In genomic region chr12:116182376-116182775, GRCm38 (mm10) we compare ENCODE assay signal across 27 mouse cellular contexts.
A peak's percentile ranks its signal among the peaks of the same experiment; 100 is the strongest.
DNase-seq lines count a peak whose midpoint lies in the region; ATAC-seq and TF ChIP-seq lines count a peak whose summit lies in the region.
"Had no signal": no experiment of that assay in that cellular context is flagged by ENCODE, and none has a peak within 500 bp of the region (broad histone marks: within the 10 kb centered on the region; RNA-seq: fewer than 3 reads in every experiment).

No protein-coding gene starts in this region.

- ATAC-seq in embryonic facial prominence, embryonic 14.5 days (ENCODE audit: low read depth) = no peak
- ATAC-seq in limb, embryonic 14.5 days (ENCODE audit: low FRiP score, low read depth) = no peak
- ATAC-seq: activated CD4-positive, CD25-positive, alpha-beta regulatory T cell, adult 4 months; forebrain, postnatal 0 days had no signal

- no peak overlapping the region for H3K9ac ChIP-seq in embryonic facial prominence, embryonic 14.5 days (ENCODE audit: low read depth, low read length)
- H3K9ac ChIP-seq in limb, embryonic 14.5 days (ENCODE audit: low read depth, low read length, severe bottlenecking) = no peak overlapping the region
- H3K9ac ChIP-seq: embryonic facial prominence, embryonic 12.5 days; forebrain, postnatal 0 days; heart, embryonic 15.5 days; liver, embryonic 14.5 days had no signal

- no peak overlapping the region for H3K4me2 ChIP-seq in embryonic facial prominence, embryonic 14.5 days (ENCODE audit: low read depth, low read length)
- H3K4me2 ChIP-seq in limb, embryonic 14.5 days (replicated peaks; ENCODE audit: low read depth, low read length, severe bottlenecking) = no peak overlapping the region
- H3K4me2 ChIP-seq: embryonic facial prominence, embryonic 12.5 days; heart, embryonic 15.5 days had no signal

- no peak overlapping the region for H3K27ac ChIP-seq in embryonic facial prominence, embryonic 14.5 days (replicated peaks; ENCODE audit: low read depth, low read length)
- H3K27ac ChIP-seq in embryonic facial prominence, embryonic 10.5 days (replicated peaks) = no peak overlapping the region
- no peak overlapping the region for H3K27ac ChIP-seq in limb, embryonic 14.5 days (replicated peaks; ENCODE audit: low read depth, low read length)
- no peak overlapping the region for H3K27ac ChIP-seq in limb, embryonic 10.5 days
- H3K27ac ChIP-seq: embryonic facial prominence, embryonic 12.5 days; forebrain, embryonic 10.5 days; heart, embryonic 10.5 days; heart, embryonic 15.5 days; liver, embryonic 14.5 days; midbrain, embryonic 10.5 days had no signal

- H3K27me3 ChIP-seq in embryonic facial prominence, embryonic 14.5 days (replicated peaks; ENCODE audit: control insufficient read depth, insufficient read depth, low read length) = no peaks in the 10 kb centered on the region
- H3K27me3 ChIP-seq in embryonic facial prominence, embryonic 10.5 days (replicated peaks; ENCODE audit: low read depth, poor library complexity, severe bottlenecking) = no peaks in the 10 kb centered on the region
- H3K27me3 ChIP-seq in limb, embryonic 14.5 days (ENCODE audit: control insufficient read depth, insufficient read depth, low read length) = no peaks in the 10 kb centered on the region
- H3K27me3 ChIP-seq in limb, embryonic 10.5 days (ENCODE audit: low read depth, poor library complexity, severe bottlenecking) = no peaks in the 10 kb centered on the region
- H3K27me3 ChIP-seq: embryonic facial prominence, embryonic 12.5 days; heart, embryonic 15.5 days had no signal

- TF ChIP-seq POLR2A in limb, embryonic 14.5 days (IDR thresholded peaks at IDR 0.05; ENCODE audit: borderline replicate concordance, extremely low read depth, insufficient read depth, insufficient read length) = no peak

- no peaks in the 10 kb centered on the region for H3K9me3 ChIP-seq in embryonic facial prominence, embryonic 14.5 days (ENCODE audit: control insufficient read depth, low read length)
- H3K9me3 ChIP-seq in embryonic facial prominence, embryonic 10.5 days = no peaks in the 10 kb centered on the region
- H3K9me3 ChIP-seq in limb, embryonic 14.5 days (ENCODE audit: control insufficient read depth, low read length) = no peaks in the 10 kb centered on the region
- no peaks in the 10 kb centered on the region for H3K9me3 ChIP-seq in limb, embryonic 10.5 days (replicated peaks)
- H3K9me3 ChIP-seq: embryonic facial prominence, embryonic 12.5 days; G1E; heart, embryonic 10.5 days; heart, embryonic 15.5 days; midbrain, embryonic 10.5 days had no signal

- peak; percentile 56 for DNase-seq in embryonic facial prominence, embryonic 14.5 days (ENCODE audit: low spot score)
- DNase-seq in embryonic facial prominence, embryonic 10.5 days (ENCODE audit: low spot score) = no peak
- DNase-seq in limb, embryonic 14.5 days (ENCODE audit: low spot score) = peak; percentile 18
- DNase-seq in limb, embryonic 10.5 days (ENCODE audit: low spot score) = no peak
- DNase-seq in MEL-GATA-1-ER (ENCODE audit: extremely low read depth, low read depth) = peak; percentile 8
- DNase-seq in large intestine, adult 2 months (ENCODE audit: low read depth, low spot score) = peak; percentile 60
- DNase-seq in adrenal gland, postnatal 36 days = no peak
- DNase-seq: adrenal gland, adult 2 months; cerebellum, adult 8-10 months; cerebellum, postnatal 25 days; forebrain, postnatal 0 days; gastrocnemius, postnatal 10 days; kidney, adult 2 months; kidney, postnatal 36 days; layer of hippocampus, postnatal 36 days; left cerebral cortex, postnatal 4 days; liver; lung, adult 2 months; thymus, postnatal 4 days had no signal

- no peaks in the 10 kb centered on the region for H3K4me1 ChIP-seq in embryonic facial prominence, embryonic 14.5 days (ENCODE audit: control insufficient read depth, insufficient read depth, low read length)
- no peaks in the 10 kb centered on the region for H3K4me1 ChIP-seq in embryonic facial prominence, embryonic 10.5 days
- H3K4me1 ChIP-seq in limb, embryonic 14.5 days (ENCODE audit: control insufficient read depth, insufficient read depth, low read length) = no peaks in the 10 kb centered on the region
- H3K4me1 ChIP-seq in limb, embryonic 10.5 days = no peaks in the 10 kb centered on the region
- H3K4me1 ChIP-seq: embryonic facial prominence, embryonic 12.5 days; forebrain, embryonic 10.5 days; heart, embryonic 10.5 days; heart, embryonic 15.5 days; midbrain, embryonic 10.5 days had no signal

- no peak overlapping the region for H3K4me3 ChIP-seq in embryonic facial prominence, embryonic 14.5 days (ENCODE audit: low read depth, low read length)
- H3K4me3 ChIP-seq in embryonic facial prominence, embryonic 10.5 days = no peak overlapping the region
- H3K4me3 ChIP-seq in limb, embryonic 14.5 days (replicated peaks; ENCODE audit: low read length) = no peak overlapping the region
- H3K4me3 ChIP-seq in limb, embryonic 10.5 days = no peak overlapping the region
- H3K4me3 ChIP-seq: embryonic facial prominence, embryonic 12.5 days; forebrain, embryonic 10.5 days; heart, embryonic 10.5 days; heart, embryonic 15.5 days; midbrain, embryonic 10.5 days had no signal

- H3K36me3 ChIP-seq in embryonic facial prominence, embryonic 14.5 days (ENCODE audit: control insufficient read depth, insufficient read depth, low read length) = no peaks in the 10 kb centered on the region
- H3K36me3 ChIP-seq in embryonic facial prominence, embryonic 10.5 days (replicated peaks) = no peaks in the 10 kb centered on the region
- no peaks in the 10 kb centered on the region for H3K36me3 ChIP-seq in limb, embryonic 14.5 days (ENCODE audit: control insufficient read depth, insufficient read depth, low read length)
- no peaks in the 10 kb centered on the region for H3K36me3 ChIP-seq in limb, embryonic 10.5 days
- H3K36me3 ChIP-seq: embryonic facial prominence, embryonic 12.5 days; forebrain, embryonic 10.5 days; G1E; heart, embryonic 10.5 days; heart, embryonic 15.5 days; midbrain, embryonic 10.5 days had no signal

Comparison
In these comparisons a context has a peak if more than half of its experiments do, and no peak if none do; other contexts are left out.
1. DNase-seq: peak in embryonic facial prominence, embryonic 14.5 days (single experiment), limb, embryonic 14.5 days (single experiment), MEL-GATA-1-ER (single experiment) and large intestine, adult 2 months (single experiment); none in embryonic facial prominence, embryonic 10.5 days (single experiment), limb, embryonic 10.5 days (single experiment) and adrenal gland, postnatal 36 days (0 of 2).